Mouse (Mus musculus): ENCODE results near the gene Cc2d2b.

DNA sequence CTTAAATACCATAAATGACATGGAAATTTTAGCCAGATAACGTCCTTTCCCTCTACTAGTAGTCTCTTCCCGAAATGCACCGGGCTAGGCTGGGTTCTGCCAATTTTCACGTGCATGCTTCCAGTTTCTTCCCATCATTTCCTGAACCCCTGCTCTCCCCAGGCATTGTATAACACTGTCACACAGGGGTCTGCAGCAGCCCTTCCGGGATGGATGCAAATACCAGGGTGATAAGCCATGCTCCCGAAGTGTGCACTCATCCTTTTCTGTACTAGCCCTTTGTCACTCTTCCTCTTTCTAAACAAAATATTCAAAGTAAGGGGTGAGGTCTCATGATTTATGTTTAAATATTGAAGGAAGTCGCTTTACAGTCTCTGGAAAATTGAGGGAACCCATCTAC is 81.6 kb downstream of the Cc2d2b start:
- no peak for TF ChIP-seq POLR2A (IDR thresholded peaks at IDR 0.05; ENCODE audit: low read depth, low read length)
- TF ChIP-seq CTCF (IDR thresholded peaks at IDR 0.05; ENCODE audit: extremely low read depth, insufficient read length, insufficient replicate concordance, low read depth, low read length), result no peak

Data from small intestine, adult 2 months (tissue).